Mouse (Mus musculus) midbrain, embryonic 13.5 days (tissue): ENCODE measurements at regions not wholly inside any gene's neighbourhood (a gene's known extent, or its start where the extent isn't known, plus 50 kb on each side); places are given as distances from the start of the nearest gene placed in this dataset.

Experiments
- ATAC-seq: fragments of 200-750 bp; cut with Nextera tagmentation; 2 replicates; pipeline ENCODE4 v1.8.0; 2017; ENCODE audit warnings: mild to moderate bottlenecking, moderate TSS enrichment, moderate library complexity
- H3K27ac ChIP-seq: fragments of 300-500 bp; sonication (generic); 2 replicates; pipeline ENCODE4 v1.5.1; 2015; ENCODE audit warnings: inconsistent platforms, mild to moderate bottlenecking, moderate library complexity
- H3K27me3 ChIP-seq: fragments of 300-500 bp; sonication (generic); 2 replicates; pipeline ENCODE4 v1.6.1; 2015; ENCODE audit warnings: mild to moderate bottlenecking, inconsistent platforms
- H3K36me3 ChIP-seq: fragments of 300-500 bp; sonication (generic); 2 replicates; pipeline ENCODE4 v1.6.1; 2015; ENCODE audit warnings: mild to moderate bottlenecking, inconsistent platforms
- H3K4me1 ChIP-seq: fragments of 300-500 bp; sonication (generic); replicated peaks from 2 replicates; pipeline ENCODE4 v1.6.1; 2015; ENCODE audit warnings: inconsistent platforms
- H3K4me2 ChIP-seq: fragments of 300-500 bp; sonication (generic); replicated peaks from 2 replicates; pipeline ENCODE4 v1.6.1; 2015; ENCODE audit warnings: moderate library complexity, mild to moderate bottlenecking, inconsistent platforms
- H3K4me3 ChIP-seq: fragments of 300-500 bp; sonication (generic); replicated peaks from 2 replicates; pipeline ENCODE4 v1.5.1; 2015; ENCODE audit warnings: mild to moderate bottlenecking, inconsistent platforms
- H3K9ac ChIP-seq: fragments of 300-500 bp; sonication (generic); replicated peaks from 2 replicates; pipeline ENCODE4 v1.6.1; 2015; ENCODE audit warnings: mild to moderate bottlenecking, inconsistent platforms
- H3K9me3 ChIP-seq: fragments of 300-500 bp; sonication (generic); 2 replicates; pipeline ENCODE4 v1.6.1; 2016; ENCODE audit warnings: mild to moderate bottlenecking, inconsistent platforms
- WGBS: fragments of 180-500 bp; shearing (Covaris S2); methylation state at CpG from one replicate; pipeline ENCODE4 v1.1.7; 2015; 5-methylcytosine and 5-hydroxymethylcytosine counted together

GRCm38 (mm10) chr10:25770051-25770450, 234.0 kb upstream of the Smlr1 start:
- Histone ChIP-seq H3K9me3 (no peaks in the 10 kb centered on the region), H3K27me3 (no peaks in the 10 kb centered on the region), H3K27ac (no peak overlapping the region), H3K4me3 (no peak overlapping the region), H3K9ac (no peak overlapping the region), H3K36me3 (no peaks in the 10 kb centered on the region), H3K4me2 (no peak overlapping the region), H3K4me1 (no peaks in the 10 kb centered on the region)
- ATAC-seq = no peak

- WGBS = 74% methylated on average over 5 of the region's 5 CpGs
- Histone ChIP-seq H3K27ac (no peak overlapping the region), H3K27me3 (no peaks in the 10 kb centered on the region), H3K36me3 (no peaks in the 10 kb centered on the region), H3K9me3 (no peaks in the 10 kb centered on the region), H3K4me2 (no peak overlapping the region), H3K4me1 (no peaks in the 10 kb centered on the region), H3K4me3 (no peak overlapping the region), H3K9ac (no peak overlapping the region)
- ATAC-seq = no peak
Measured at GRCm38 (mm10) chr10:25768456-25768855, 232.4 kb upstream of the Smlr1 start.

- no peak overlapping the region for H3K9ac ChIP-seq
- H3K4me3 ChIP-seq = no peak overlapping the region
- H3K27me3 ChIP-seq = no peaks in the 10 kb centered on the region
- no peak overlapping the region for H3K27ac ChIP-seq
- H3K4me1 ChIP-seq = no peaks in the 10 kb centered on the region
- ATAC-seq = no peak
- no peak overlapping the region for H3K4me2 ChIP-seq
- WGBS = 77% methylated on average over 3 of the region's 3 CpGs
- no peaks in the 10 kb centered on the region for H3K36me3 ChIP-seq
- no peaks in the 10 kb centered on the region for H3K9me3 ChIP-seq
Measured at GRCm38 (mm10) chr10:25754300-25754699, 218.2 kb upstream of the Smlr1 start.

GRCm38 (mm10) chr10:25742678-25743077, 206.6 kb upstream of the Smlr1 start:
- peaks cover 5% of the 10 kb centered on the region for H3K4me1 ChIP-seq
- WGBS = 65% methylated on average over 3 of the region's 3 CpGs
- no peak overlapping the region for H3K4me2 ChIP-seq
- H3K27me3 ChIP-seq = no peaks in the 10 kb centered on the region
- no peaks in the 10 kb centered on the region for H3K9me3 ChIP-seq
- H3K36me3 ChIP-seq = no peaks in the 10 kb centered on the region
- ATAC-seq = no peak
- H3K27ac ChIP-seq = peak overlapping the region; percentile 32; the same call in 1 of the 2 replicates
- H3K9ac ChIP-seq = no peak overlapping the region
- H3K4me3 ChIP-seq = no peak overlapping the region

- H3K4me3 ChIP-seq = no peak overlapping the region
- H3K36me3 ChIP-seq = no peaks in the 10 kb centered on the region
- no peak for ATAC-seq
- H3K27ac ChIP-seq = no peak overlapping the region
- 84% methylated on average over 2 of the region's 2 CpGs for WGBS
- H3K27me3 ChIP-seq = no peaks in the 10 kb centered on the region
- no peak overlapping the region for H3K9ac ChIP-seq
- peaks cover 5% of the 10 kb centered on the region for H3K4me1 ChIP-seq
- H3K9me3 ChIP-seq = no peaks in the 10 kb centered on the region
- H3K4me2 ChIP-seq = no peak overlapping the region
Measured at GRCm38 (mm10) chr10:25740956-25741355, 204.9 kb upstream of the Smlr1 start.

- no peaks in the 10 kb centered on the region for H3K4me1 ChIP-seq
- H3K4me2 ChIP-seq = no peak overlapping the region
- WGBS = 82% methylated on average over 3 of the region's 3 CpGs
- H3K36me3 ChIP-seq = no peaks in the 10 kb centered on the region
- no peak overlapping the region for H3K9ac ChIP-seq
- ATAC-seq = no peak
- H3K27me3 ChIP-seq = no peaks in the 10 kb centered on the region
- H3K4me3 ChIP-seq = no peak overlapping the region
- no peak overlapping the region for H3K27ac ChIP-seq
- no peaks in the 10 kb centered on the region for H3K9me3 ChIP-seq
Measured at GRCm38 (mm10) chr10:25730470-25730869, 194.4 kb upstream of the Smlr1 start.

- no peaks in the 10 kb centered on the region for H3K36me3 ChIP-seq
- WGBS = 83% methylated on average over 1 of the region's 1 CpGs
- no peak overlapping the region for H3K4me2 ChIP-seq
- no peak overlapping the region for H3K27ac ChIP-seq
- no peak overlapping the region for H3K4me3 ChIP-seq
- no peaks in the 10 kb centered on the region for H3K4me1 ChIP-seq
- no peaks in the 10 kb centered on the region for H3K9me3 ChIP-seq
- no peak overlapping the region for H3K9ac ChIP-seq
- ATAC-seq = no peak
- no peaks in the 10 kb centered on the region for H3K27me3 ChIP-seq
Measured at GRCm38 (mm10) chr10:25723966-25724365, 187.9 kb upstream of the Smlr1 start.

GRCm38 (mm10) chr10:25715747-25716146, 179.7 kb upstream of the Smlr1 start:
- WGBS = 75% methylated on average over 4 of the region's 4 CpGs
- Histone ChIP-seq H3K4me1 (no peaks in the 10 kb centered on the region), H3K27ac (no peak overlapping the region), H3K9ac (no peak overlapping the region), H3K4me2 (no peak overlapping the region), H3K9me3 (no peaks in the 10 kb centered on the region), H3K27me3 (no peaks in the 10 kb centered on the region), H3K4me3 (no peak overlapping the region), H3K36me3 (no peaks in the 10 kb centered on the region)
- ATAC-seq = no peak

GRCm38 (mm10) chr10:25714636-25715035, 178.6 kb upstream of the Smlr1 start:
- no peaks in the 10 kb centered on the region for H3K4me1 ChIP-seq
- H3K9me3 ChIP-seq = no peaks in the 10 kb centered on the region
- H3K27me3 ChIP-seq = no peaks in the 10 kb centered on the region
- ATAC-seq = no peak
- H3K4me2 ChIP-seq = no peak overlapping the region
- no peak overlapping the region for H3K9ac ChIP-seq
- no peaks in the 10 kb centered on the region for H3K36me3 ChIP-seq
- H3K27ac ChIP-seq = no peak overlapping the region
- no peak overlapping the region for H3K4me3 ChIP-seq

- 58% methylated on average over 12 of the region's 12 CpGs for WGBS
- H3K4me2 ChIP-seq = no peak overlapping the region
Measured at GRCm38 (mm10) chr10:25714041-25714440, 178.0 kb upstream of the Smlr1 start.

GRCm38 (mm10) chr10:25707951-25708350, 171.9 kb upstream of the Smlr1 start:
- Histone ChIP-seq H3K4me1 (no peaks in the 10 kb centered on the region), H3K4me3 (no peak overlapping the region), H3K36me3 (no peaks in the 10 kb centered on the region), H3K4me2 (no peak overlapping the region), H3K9ac (no peak overlapping the region), H3K27me3 (no peaks in the 10 kb centered on the region), H3K27ac (no peak overlapping the region), H3K9me3 (no peaks in the 10 kb centered on the region)
- ATAC-seq = no peak; the same call in 1 of the 2 replicates
- WGBS = 48% methylated on average over 7 of the region's 7 CpGs

More at GRCm38 (mm10) chr10:25714041-25714440, 178.0 kb upstream of the Smlr1 start:
- Histone ChIP-seq H3K4me3 (no peak overlapping the region), H3K4me1 (no peaks in the 10 kb centered on the region), H3K36me3 (no peaks in the 10 kb centered on the region), H3K27ac (no peak overlapping the region), H3K9me3 (no peaks in the 10 kb centered on the region), H3K27me3 (no peaks in the 10 kb centered on the region), H3K9ac (no peak overlapping the region)
- ATAC-seq = no peak

GRCm38 (mm10) chr10:25702146-25702545, 166.1 kb upstream of the Smlr1 start:
- no peaks in the 10 kb centered on the region for H3K27me3 ChIP-seq
- no peak for ATAC-seq
- WGBS = 85% methylated on average over 3 of the region's 3 CpGs
- no peak overlapping the region for H3K4me2 ChIP-seq
- no peaks in the 10 kb centered on the region for H3K9me3 ChIP-seq
- H3K4me1 ChIP-seq = no peaks in the 10 kb centered on the region
- no peaks in the 10 kb centered on the region for H3K36me3 ChIP-seq
- no peak overlapping the region for H3K27ac ChIP-seq
- H3K4me3 ChIP-seq = no peak overlapping the region
- H3K9ac ChIP-seq = no peak overlapping the region

GRCm38 (mm10) chr10:25695798-25696197, 159.7 kb upstream of the Smlr1 start:
- no peak overlapping the region for H3K27ac ChIP-seq
- no peaks in the 10 kb centered on the region for H3K4me1 ChIP-seq
- H3K9ac ChIP-seq = no peak overlapping the region
- H3K4me2 ChIP-seq = no peak overlapping the region
- H3K9me3 ChIP-seq = no peaks in the 10 kb centered on the region
- no peaks in the 10 kb centered on the region for H3K36me3 ChIP-seq
- H3K27me3 ChIP-seq = no peaks in the 10 kb centered on the region
- no peak for ATAC-seq
- H3K4me3 ChIP-seq = no peak overlapping the region
- WGBS = 78% methylated on average over 8 of the region's 8 CpGs
